Mouse (Mus musculus): ENCODE data around the gene Slc26a6.

DNA sequence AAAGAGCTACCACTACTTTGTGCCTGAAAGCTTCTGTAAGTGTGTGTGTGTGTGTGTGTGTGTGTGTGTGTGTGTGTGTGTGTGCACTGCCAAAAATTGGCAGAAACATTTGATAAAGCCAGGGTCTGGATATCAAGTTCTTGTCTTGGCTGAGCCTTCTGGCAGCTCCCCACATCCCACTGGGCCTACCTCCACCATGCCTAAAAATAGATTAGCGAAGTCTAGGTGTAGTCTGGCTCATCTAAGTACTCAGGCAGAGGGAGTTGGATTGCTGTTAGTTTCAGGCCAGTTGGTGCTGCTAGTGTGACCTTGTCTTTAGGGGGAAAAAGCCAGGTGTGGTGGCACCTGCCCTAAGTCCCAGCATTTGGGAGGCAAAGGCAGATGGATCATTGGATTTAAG lies 46.3 kb upstream of the Slc26a6 start:
- no peak for TF ChIP-seq GATA1 (IDR thresholded peaks at IDR 0.05; ENCODE audit: low read length)
- TF ChIP-seq TAL1 (IDR thresholded peaks at IDR 0.05; ENCODE audit: low read length) = no peak

All from erythroblast, embryonic 14.5 days (primary cell).